Mouse (Mus musculus): ENCODE measurements at regions not wholly inside any gene's neighbourhood (a gene's known extent, or its start where the extent isn't known, plus 50 kb on each side); places are given as distances from the start of the nearest gene placed in this dataset.

DNA sequence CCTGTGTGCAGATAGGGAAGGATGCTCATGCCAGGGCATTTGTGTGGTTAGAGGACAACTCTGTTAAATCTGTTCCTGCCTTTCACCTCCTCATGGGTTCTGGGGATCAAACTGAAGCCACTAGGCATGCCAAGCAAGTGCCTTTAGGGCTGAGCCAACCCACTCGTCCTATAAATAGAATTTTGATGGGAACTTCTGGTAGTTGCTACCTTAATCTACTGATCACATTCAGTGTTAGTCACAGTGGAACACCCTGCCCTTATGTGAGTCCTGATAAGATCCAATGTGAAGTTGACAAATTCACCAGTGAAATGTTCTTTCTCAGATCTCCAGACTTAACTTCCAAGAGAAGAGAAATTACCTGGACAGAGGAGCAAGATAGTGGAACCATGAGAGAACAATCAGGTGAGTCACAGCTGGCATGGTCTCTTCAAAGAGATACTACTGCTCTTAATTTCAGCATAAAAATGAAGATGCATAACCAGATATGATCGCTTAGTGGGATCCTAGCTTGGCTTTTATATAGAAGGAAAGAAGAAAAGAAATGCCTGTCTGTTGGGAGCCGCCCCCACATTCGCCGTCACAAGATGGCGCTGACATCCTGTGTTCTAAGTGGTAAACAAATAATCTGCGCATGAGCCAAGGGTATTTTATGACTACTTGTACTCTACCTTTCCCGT lies 61.7 kb upstream of the Rell1 start:
- no peak for TF ChIP-seq ZMIZ1 (IDR thresholded peaks at IDR 0.05; ENCODE audit: low read depth, low read length)
- no peak for TF ChIP-seq CHD2 (IDR thresholded peaks at IDR 0.05; ENCODE audit: low read length)
- no peak for TF ChIP-seq HCFC1 (IDR thresholded peaks at IDR 0.05; ENCODE audit: low read depth, low read length)
- TF ChIP-seq EP300 (IDR thresholded peaks at IDR 0.05; ENCODE audit: low read depth in 1 of 2, low read length in 2 of 2), result no peak
- TF ChIP-seq CHD1 (IDR thresholded peaks at IDR 0.05; ENCODE audit: low read depth, low read length), result no peak
- TF ChIP-seq E2F4 (IDR thresholded peaks at IDR 0.05; ENCODE audit: borderline replicate concordance, low read depth, low read length), result no peak
- no peak for TF ChIP-seq CTCF (IDR thresholded peaks at IDR 0.05 in 2 of 3, conservative IDR thresholded peaks at IDR 0.05 in 1 of 3; ENCODE audit: control insufficient read depth in 1 of 3, insufficient read depth in 1 of 3, low read depth in 2 of 3, low read length in 3 of 3, poor library complexity in 1 of 3, severe bottlenecking in 1 of 3)
- TF ChIP-seq SIN3A (IDR thresholded peaks at IDR 0.05; ENCODE audit: low read length), result no peak
- TF ChIP-seq GATA1 (IDR thresholded peaks at IDR 0.05; ENCODE audit: low read depth, low read length), result no peak
- no peak for TF ChIP-seq POLR2AphosphoS5 (IDR thresholded peaks at IDR 0.05; ENCODE audit: borderline replicate concordance, low read depth, low read length)
- no peak for TF ChIP-seq JUND (IDR thresholded peaks at IDR 0.05; ENCODE audit: low read depth, low read length)
